Mouse (Mus musculus): Measurements from ENCODE around the gene Pde4d.

Gene Pde4d

DNA sequence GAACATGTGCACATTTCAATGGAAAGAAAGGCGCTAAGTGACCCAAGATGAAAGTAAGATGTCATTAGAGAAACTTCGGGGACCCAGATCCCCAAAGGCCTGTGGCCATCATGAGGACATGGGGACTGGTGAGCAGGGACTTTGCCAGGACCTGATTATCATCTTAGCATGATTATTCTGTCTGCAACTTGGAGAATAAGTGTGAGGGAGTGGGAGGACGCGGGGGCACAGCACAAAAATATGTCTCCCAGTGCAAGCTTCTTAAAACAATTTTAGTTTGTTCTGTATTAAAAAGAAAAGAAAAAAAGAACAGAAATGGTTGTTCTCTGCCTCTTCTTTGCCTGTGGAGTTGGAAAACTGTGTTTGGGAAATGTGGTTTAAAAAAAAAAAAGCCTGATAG lies 1279.9 kb downstream of the Pde4d start:
- DNase-seq: no peak

DNA sequence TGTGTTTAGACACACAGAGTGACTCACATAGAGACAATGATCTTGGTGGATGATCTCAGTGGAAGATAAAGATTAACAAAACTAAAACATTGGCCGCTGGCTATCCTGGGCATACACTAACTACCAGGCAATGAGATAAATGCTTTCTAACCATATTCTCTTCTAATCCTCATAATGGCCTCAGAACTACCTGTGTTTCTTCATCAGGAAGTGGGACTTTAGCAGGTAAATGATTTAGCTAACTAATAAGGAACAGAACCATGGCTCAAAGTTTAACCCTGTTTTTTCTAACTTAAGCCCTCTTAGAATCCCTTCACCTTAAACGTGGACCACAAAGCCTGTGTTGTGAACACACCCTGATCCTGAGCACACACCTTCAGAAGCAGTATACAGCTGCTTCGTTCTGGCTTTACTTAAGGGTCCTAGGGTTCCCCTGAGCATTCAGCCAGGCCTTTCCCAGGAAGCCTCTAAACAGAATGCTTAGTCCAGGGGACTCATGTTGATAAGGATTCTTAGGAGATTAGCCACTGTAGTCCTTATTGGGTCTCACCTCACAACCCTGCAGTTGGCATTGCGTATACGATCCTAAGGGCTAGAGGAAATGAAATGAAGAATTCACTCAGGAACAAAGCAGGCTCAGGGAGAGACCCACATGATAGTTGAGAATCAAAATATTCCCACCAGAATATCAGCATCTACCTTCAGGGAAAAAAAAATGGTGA lies 1283.1 kb downstream of the Pde4d start:
- DNase-seq: peak; percentile 28

GRCm38 (mm10) chr13:109736290-109737078 lies 1286.7 kb downstream of the Pde4d start:
- DNase-seq: peak; percentile 62

DNA sequence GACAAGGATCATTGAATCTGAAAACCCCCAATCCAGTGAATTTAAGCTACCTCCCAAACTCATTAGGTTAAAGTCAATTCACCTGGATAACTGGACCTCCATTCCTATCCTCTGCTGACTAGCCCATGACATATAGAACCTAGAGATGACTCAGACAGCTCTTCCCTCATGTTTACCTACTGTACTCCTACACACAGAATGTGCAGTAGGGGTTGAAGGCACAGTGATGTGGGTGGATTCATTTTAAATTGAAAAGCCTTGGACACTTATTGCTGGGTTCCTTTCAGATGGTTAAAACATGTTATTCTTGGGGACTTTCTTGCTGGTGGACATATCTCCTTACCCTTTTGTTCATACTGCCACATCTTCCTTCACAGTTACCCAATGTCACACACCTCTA lies 1296.7 kb downstream of the Pde4d start:
- no peak for DNase-seq

DNA sequence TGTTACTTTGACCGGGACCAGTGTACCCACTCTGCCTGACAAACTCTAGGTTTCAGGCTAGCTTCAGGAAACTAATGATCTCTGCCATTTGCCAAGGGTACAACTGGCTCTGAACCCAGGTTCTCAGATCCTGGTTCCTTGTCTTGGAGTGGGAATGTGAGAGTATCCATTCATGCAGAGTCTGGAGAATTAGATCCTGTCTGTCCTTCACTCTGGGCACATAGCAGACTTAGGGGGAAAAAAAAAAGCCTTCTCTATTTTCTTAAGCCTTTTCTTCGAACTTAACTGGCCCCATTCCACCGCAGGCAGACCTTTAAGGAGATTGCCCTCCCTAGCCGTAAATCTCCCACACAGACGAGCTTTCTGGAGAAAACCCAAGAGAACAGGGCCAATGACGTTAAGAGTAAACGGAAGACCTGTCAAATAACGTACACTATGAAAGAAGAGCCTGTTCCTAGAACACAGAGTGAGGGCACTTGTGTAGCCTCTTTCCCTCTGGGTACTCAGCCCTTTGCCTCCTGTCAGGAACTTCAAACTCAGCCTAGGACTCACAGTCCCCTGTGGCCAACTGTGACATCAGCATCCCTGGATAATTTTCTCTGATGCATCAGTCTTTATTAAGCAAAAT lies 1302.6 kb downstream of the Pde4d start:
- DNase-seq: peak; percentile 52

- no peak for DNase-seq
Observed at GRCm38 (mm10) chr13:109756854-109757253, 1307.1 kb downstream of the Pde4d start.

- peak; percentile 44 for DNase-seq
Observed at GRCm38 (mm10) chr13:109759201-109759600, 1309.5 kb downstream of the Pde4d start.

DNA sequence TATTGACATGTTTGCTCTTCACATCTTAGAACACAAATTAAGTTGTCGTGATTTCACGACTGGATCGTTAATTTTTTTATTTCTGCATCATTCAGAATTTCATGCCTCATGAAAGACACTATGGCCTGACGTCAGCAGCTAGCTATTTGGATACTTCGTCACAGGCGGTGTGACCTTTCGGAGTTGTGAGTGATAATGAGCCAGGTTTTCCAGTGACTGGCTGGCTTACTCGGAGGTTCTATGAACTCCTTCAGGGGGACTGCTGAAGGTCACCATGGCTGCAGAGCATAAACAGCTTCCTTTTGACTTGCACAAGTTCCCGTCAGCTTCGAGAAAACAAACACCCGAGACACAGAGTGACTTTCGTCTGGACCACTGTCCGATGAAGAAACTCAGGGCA lies 1311.3 kb downstream of the Pde4d start:
- peak; percentile 40 for DNase-seq

DNA sequence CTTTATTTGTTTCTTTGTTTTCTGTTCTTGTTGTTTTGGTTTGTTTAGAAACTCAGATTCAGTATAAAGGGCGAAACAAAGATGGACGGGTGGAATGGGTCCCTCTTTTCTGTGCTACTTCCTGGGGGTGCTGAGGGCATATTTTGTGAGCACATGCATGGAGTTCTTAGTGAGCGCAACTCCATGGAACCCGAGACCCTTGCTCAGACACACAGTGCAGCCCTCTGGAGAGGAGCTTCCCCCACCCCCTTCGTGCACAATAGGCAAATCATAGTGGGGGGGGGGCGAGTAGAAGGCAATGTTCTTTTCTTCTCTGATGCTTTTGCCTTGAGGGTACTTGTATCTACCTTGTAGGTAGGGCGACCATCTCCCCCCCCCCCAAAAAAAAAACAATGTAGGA lies 1325.0 kb downstream of the Pde4d start:
- DNase-seq: no peak

GRCm38 (mm10) chr13:109775197-109775596 lies 1325.4 kb downstream of the Pde4d start:
- no peak for DNase-seq

DNA sequence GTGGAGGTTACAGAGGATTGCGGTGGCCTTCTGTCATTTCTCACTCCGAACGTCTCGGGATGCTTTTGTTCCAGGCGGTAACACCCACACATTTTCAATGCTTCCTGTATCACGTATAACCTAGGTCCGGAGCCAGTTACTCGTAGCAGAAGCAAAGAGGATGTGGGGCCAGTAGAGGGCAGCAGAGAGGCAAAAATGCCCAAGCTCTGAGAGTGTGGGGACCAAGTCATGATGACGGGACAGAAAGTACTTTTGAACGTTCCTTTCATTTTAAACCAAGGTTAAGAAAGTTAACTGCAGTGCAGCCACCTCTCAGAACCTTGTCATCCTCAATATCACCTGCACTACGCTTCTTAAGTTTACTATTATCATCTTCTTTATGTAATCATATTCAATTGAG lies 1326.4 kb downstream of the Pde4d start:
- DNase-seq: peak; percentile 93

GRCm38 (mm10) chr13:109776995-109777394 lies 1327.2 kb downstream of the Pde4d start:
- DNase-seq: no peak

- no peak for DNase-seq
Observed at GRCm38 (mm10) chr13:109777441-109777840, 1327.7 kb downstream of the Pde4d start.

- no peak for DNase-seq
Observed at GRCm38 (mm10) chr13:109778297-109778835, 1328.6 kb downstream of the Pde4d start.

GRCm38 (mm10) chr13:109781466-109781865 lies 1331.7 kb downstream of the Pde4d start:
- no peak for DNase-seq

DNA sequence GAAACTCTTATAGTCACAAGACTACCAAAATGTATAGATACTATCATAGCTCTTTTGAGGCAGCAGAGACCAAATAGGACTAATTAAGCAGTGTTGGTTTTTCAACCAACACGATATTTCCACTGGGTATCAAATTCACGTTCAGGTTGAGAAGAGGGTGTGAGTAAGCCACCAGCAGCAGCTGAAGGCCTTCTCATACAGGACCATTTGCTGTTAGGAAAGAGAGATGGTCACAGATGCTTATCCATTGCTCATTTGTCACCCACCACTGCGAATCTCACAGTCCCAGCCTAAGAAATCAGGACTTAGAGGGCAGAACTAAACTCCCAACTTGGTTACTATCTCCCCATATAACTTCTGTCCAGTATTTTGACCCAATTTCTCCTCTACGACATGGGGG lies 1338.9 kb downstream of the Pde4d start:
- DNase-seq: no peak

DNA sequence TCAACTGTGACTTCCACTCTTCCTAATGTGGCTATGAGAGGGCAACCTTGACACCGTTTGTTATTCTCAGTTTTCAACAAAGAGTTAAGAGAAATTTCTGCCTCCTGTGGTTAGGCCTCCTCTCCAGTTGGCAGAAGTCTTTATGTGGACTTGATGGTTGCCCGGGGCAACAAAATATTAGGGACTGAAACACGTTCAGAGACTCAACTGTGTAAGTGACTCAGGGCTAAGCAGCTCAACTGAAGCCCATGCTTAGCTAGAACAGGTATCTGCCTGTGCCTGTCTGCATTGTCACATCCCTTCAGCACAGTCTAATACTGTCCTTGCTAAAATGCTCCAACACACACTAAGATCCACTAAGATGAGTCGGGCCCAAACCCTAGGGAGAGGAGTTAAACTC lies 1339.4 kb downstream of the Pde4d start:
- no peak for DNase-seq

DNA sequence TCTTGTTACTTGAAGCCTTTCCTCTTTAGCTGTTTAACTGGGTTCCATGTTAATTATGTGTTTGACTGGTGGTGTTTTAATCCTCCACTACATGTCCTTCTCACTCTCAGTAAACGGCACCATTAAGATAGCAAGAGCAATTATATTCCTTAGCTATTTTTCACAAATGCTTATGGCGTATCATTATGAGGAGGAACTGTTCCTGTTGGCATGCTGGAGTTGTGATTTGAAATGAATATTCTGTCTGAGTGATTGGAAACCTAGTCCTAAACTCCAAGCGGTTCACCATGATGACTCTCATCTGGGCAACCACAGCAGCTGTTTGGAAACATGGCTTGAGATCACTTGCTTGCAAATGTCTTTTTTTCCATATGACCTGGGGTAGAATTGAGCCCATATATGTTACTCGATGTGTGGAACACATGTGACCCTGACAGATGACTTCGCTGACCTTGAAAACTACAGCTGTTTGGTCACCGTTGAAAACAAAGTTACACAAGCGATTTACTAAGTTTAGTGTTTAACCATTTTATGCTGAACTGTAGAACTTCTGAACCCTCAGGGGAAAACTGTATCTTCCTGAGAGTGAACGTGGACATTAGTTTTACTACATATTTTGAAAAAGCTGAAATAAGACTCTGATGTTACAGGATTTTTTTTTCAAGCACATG lies 1340.4 kb downstream of the Pde4d start:
- DNase-seq: peak; percentile 68

DNA sequence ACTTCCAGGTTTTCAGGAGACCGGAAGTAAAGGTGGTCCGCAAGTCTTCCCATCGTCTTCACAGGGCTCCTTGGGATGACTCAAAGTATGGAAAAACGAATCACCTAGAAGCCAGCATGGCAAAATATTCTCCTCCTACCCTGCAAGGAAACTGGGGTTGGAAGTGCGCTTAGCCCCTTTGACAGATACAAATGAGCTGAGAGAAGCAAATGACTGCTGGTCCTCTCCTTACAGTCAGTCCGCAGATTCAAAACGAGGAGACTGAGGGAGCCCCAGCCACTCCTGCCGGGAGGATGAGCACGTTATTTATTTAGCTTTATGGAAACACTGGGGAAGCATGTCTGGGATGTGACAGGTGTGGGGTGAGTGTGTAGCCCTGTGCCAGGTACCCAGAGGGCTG lies 1344.2 kb downstream of the Pde4d start:
- DNase-seq: no peak

DNA sequence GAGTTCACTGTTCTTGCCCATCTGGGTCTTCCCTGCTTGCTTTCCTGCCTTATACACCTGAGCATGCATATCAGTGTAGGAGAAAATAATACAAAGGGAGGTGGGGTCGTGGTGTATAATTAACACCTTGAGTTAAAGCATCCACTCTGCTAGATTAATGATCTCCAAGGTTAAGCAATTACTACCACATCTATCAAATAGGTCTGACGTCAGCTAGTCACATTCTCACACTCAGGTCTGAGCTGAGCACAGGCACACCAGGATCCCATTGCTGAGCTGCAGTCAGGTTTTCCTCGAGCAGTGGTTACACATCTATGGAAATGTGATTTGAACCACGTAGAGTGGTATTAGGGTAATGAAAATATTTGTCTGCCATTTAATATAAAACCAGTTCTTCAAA lies 1348.9 kb downstream of the Pde4d start:
- peak; percentile 65 for DNase-seq

GRCm38 (mm10) chr13:109802201-109802600 lies 1352.5 kb downstream of the Pde4d start:
- DNase-seq: no peak

DNA sequence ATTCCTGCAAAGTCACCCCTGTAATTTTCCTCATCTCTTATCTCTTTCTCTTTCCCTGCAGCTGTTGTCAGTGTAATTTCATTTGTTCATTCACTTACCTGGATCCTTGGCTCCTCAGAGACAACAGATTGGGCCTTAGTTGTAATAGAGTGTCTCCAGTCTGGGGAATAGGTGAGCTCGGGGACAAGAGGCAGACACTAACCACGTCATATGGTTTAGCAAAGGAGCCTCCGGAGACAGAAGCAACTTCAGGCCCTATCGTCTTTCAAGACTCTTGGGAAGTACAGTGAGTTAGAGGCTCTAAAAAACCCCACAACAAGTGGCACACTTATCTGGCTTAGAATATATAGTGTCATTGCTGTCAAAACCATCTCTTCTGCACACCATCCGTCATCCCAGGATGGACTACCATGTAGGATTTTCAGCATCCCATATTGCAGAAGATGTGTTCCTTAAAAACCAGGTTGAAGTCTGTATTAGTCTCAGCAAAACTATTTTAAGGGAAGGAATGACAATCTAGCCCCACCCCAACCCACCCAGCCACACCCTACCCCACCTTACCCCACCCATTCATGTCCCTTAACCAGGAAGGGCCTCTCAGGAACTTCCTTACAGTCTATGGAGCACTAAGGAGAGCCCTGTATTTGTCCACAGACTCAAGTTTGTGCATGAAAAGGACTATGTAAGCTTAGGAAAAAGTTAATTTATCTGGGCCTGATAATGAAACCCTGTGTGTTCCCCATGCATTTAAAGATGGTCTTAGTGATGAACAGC lies 1356.6 kb downstream of the Pde4d start:
- no peak for DNase-seq
